Comparison of ENCODE assay signal across 17 mouse cellular contexts in the genomic region with DNA sequence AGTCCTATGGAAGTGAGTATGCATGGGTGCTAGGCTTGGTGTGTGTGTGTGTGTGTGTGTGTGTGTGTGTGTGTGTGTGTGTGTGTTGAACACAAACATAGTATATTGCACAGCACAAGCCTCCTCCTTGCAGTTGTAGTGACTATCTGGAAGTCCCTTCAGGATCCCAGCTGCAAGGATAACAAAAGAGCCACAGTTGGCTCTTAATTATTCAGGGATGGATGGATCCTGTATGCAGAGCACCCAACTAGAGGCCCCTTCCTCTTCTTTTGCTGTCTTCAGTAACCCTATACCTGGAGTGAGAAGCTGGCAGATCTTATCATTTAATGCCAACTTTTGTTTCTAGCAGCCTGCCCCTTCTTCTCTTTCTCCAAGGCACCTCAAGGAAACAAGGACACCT. TPM values are rescaled to one million over a fixed set of nuclear protein-coding genes. Genes with fewer than 3 reads are reported as not detected.
DNase-seq lines count a peak whose midpoint lies in the region.
"Had no signal": no experiment of that assay in that cellular context is flagged by ENCODE, and none has a peak within 500 bp of the region (broad histone marks: within the 10 kb centered on the region; RNA-seq: fewer than 3 reads in every experiment).

No protein-coding gene starts in this region.

- DNase-seq in heart, adult 11 months, result peak; percentile 73
- no peak for DNase-seq in heart, postnatal 4 days
- peak; percentile 60 for DNase-seq in retina, postnatal 1 day
- no peak for DNase-seq in retina, embryonic 14.5 days (ENCODE audit: low spot score)
- DNase-seq: adrenal gland, adult 2 months; adrenal gland, adult 8-10 months; adrenal gland, postnatal 10 days; adrenal gland, postnatal 14 days; adrenal gland, postnatal 25 days; adrenal gland, postnatal 36 days; B cell, adult 2 months; cerebellum, adult 11 months; cerebellum, adult 11-12 months; cerebellum, adult 18-20 months had no signal

RNA-seq across cellular contexts. Expression of gene Sema5b, which starts 7.0 kb away (rescaled TPM):
- total RNA-seq in heart, postnatal 4 days (2021), result 1 to 10 TPM; 2.1 to 2.8 TPM
- total RNA-seq: MEL had no signal

RNA-seq across cellular contexts. Expression of gene Pdia5, which starts 57.3 kb away (rescaled TPM):
- total RNA-seq in heart, postnatal 4 days (2021), result 10 to 100 TPM; 12.4 to 13.2 TPM
- total RNA-seq: CH12.LX, G1E, MEL had no signal

Comparison
In these comparisons a context has a peak if more than half of its experiments do, and no peak if none do; other contexts are left out.
1. DNase-seq: peak in heart, adult 11 months (single experiment) and retina, postnatal 1 day (single experiment); none in heart, postnatal 4 days (single experiment) and retina, embryonic 14.5 days (single experiment).